ENCODE assay signal across 28 mouse cellular contexts in genomic region chr9:86534071-86534470, GRCm38 (mm10). TPM values are rescaled to one million over a fixed set of nuclear protein-coding genes. Genes with fewer than 3 reads are reported as not detected.
"Had no signal": no experiment of that assay in that cellular context is flagged by ENCODE, and none has a peak within 500 bp of the region (broad histone marks: within the 10 kb centered on the region; RNA-seq: fewer than 3 reads in every experiment).

No protein-coding gene starts in this region.

- H3K27ac ChIP-seq: embryonic facial prominence, embryonic 10.5 days; embryonic facial prominence, embryonic 12.5 days; embryonic facial prominence, embryonic 13.5 days; embryonic facial prominence, embryonic 15.5 days; forebrain, embryonic 10.5 days; forebrain, embryonic 12.5 days; forebrain, embryonic 13.5 days; forebrain, embryonic 15.5 days; gastrocnemius, adult 2 months had no signal

- H3K27me3 ChIP-seq: embryonic facial prominence, embryonic 12.5 days; embryonic facial prominence, embryonic 13.5 days; embryonic facial prominence, embryonic 15.5 days; forebrain, embryonic 12.5 days; forebrain, embryonic 13.5 days; forebrain, embryonic 15.5 days had no signal

- H3K4me1 ChIP-seq: embryonic facial prominence, embryonic 10.5 days; embryonic facial prominence, embryonic 12.5 days; embryonic facial prominence, embryonic 13.5 days; embryonic facial prominence, embryonic 15.5 days; forebrain, embryonic 10.5 days; forebrain, embryonic 12.5 days; forebrain, embryonic 13.5 days; forebrain, embryonic 15.5 days had no signal

- DNase-seq: cerebellum, adult 18-20 months; cerebellum, adult 2 months; cerebellum, adult 8-10 months; cerebellum, adult 9-10 months; cerebellum, adult 9-11 months; cerebellum, postnatal 10 days; cerebellum, postnatal 14 days; cerebellum, postnatal 25 days; cerebellum, postnatal 36 days; embryo, embryonic 11 days; forebrain, postnatal 0 days; gastrocnemius, adult 2 months; gastrocnemius, postnatal 10 days; gastrocnemius, postnatal 14 days; gastrocnemius, postnatal 25 days; gastrocnemius, postnatal 36 days; heart, adult 18-20 months had no signal

- H3K9ac ChIP-seq: embryonic facial prominence, embryonic 12.5 days; embryonic facial prominence, embryonic 13.5 days; embryonic facial prominence, embryonic 15.5 days; forebrain, embryonic 12.5 days; forebrain, embryonic 13.5 days; forebrain, embryonic 15.5 days; forebrain, postnatal 0 days had no signal

- H3K4me3 ChIP-seq: embryonic facial prominence, embryonic 10.5 days; embryonic facial prominence, embryonic 12.5 days; embryonic facial prominence, embryonic 13.5 days; embryonic facial prominence, embryonic 15.5 days; erythroblast, embryonic 14.5 days; forebrain, embryonic 10.5 days; forebrain, embryonic 12.5 days; forebrain, embryonic 13.5 days; forebrain, embryonic 15.5 days; gastrocnemius, adult 2 months had no signal

- H3K4me2 ChIP-seq: embryonic facial prominence, embryonic 12.5 days; embryonic facial prominence, embryonic 13.5 days; embryonic facial prominence, embryonic 15.5 days; forebrain, embryonic 12.5 days; forebrain, embryonic 13.5 days; forebrain, embryonic 15.5 days had no signal

- ATAC-seq: forebrain, embryonic 13.5 days; forebrain, embryonic 14.5 days; forebrain, embryonic 15.5 days; forebrain, embryonic 16.5 days; forebrain, postnatal 0 days had no signal

- H3K9me3 ChIP-seq: embryonic facial prominence, embryonic 10.5 days; embryonic facial prominence, embryonic 12.5 days; embryonic facial prominence, embryonic 13.5 days; embryonic facial prominence, embryonic 15.5 days; forebrain, embryonic 10.5 days; forebrain, embryonic 12.5 days; forebrain, embryonic 13.5 days; forebrain, embryonic 15.5 days had no signal

RNA-seq across cellular contexts. Expression of gene Rwdd2a, which starts 37.7 kb away (rescaled TPM):
- polyA plus RNA-seq: erythroblast, embryonic 14.5 days had no signal
